Mouse (Mus musculus) kidney, embryonic 15.5 days (tissue): ENCODE data around the gene Pkd1l3. TPM values are rescaled to one million over a fixed set of nuclear protein-coding genes. Genes with fewer than 3 reads are reported as not detected.

Experiments
- ATAC-seq: fragments of 200-750 bp; cut with Nextera tagmentation; replicated peaks from 2 replicates; pipeline ENCODE4 v1.8.0; 2017; ENCODE audit warnings: moderate TSS enrichment; ENCODE audit not compliant: low FRiP score
- H3K27ac ChIP-seq: fragments of 300-500 bp; sonication (generic); 2 replicates; pipeline ENCODE4 v1.5.1; 2015; ENCODE audit warnings: mild to moderate bottlenecking, inconsistent platforms
- H3K27me3 ChIP-seq: fragments of 300-500 bp; sonication (generic); 2 replicates; pipeline ENCODE4 v1.6.1; 2015; ENCODE audit warnings: inconsistent platforms
- H3K36me3 ChIP-seq: fragments of 300-500 bp; sonication (generic); 2 replicates; pipeline ENCODE4 v1.6.1; 2015; ENCODE audit warnings: inconsistent platforms
- H3K4me1 ChIP-seq: fragments of 300-500 bp; sonication (generic); 2 replicates; pipeline ENCODE4 v1.6.1; 2015; ENCODE audit warnings: inconsistent platforms
- H3K4me2 ChIP-seq: fragments of 300-500 bp; sonication (generic); 2 replicates; pipeline ENCODE4 v1.6.1; 2015; ENCODE audit warnings: moderate library complexity, mild to moderate bottlenecking, inconsistent platforms
- H3K4me3 ChIP-seq: fragments of 300-500 bp; sonication (generic); replicated peaks from 2 replicates; pipeline ENCODE4 v1.5.1; 2015; ENCODE audit warnings: mild to moderate bottlenecking, inconsistent platforms
- H3K9ac ChIP-seq: fragments of 300-500 bp; sonication (generic); 2 replicates; pipeline ENCODE4 v1.6.1; 2015; ENCODE audit warnings: mild to moderate bottlenecking, inconsistent platforms
- H3K9me3 ChIP-seq: fragments of 300-500 bp; sonication (generic); replicated peaks from 2 replicates; pipeline ENCODE4 v1.6.1; 2016; ENCODE audit warnings: inconsistent platforms
- WGBS: fragments of 180-500 bp; shearing (Covaris S2); methylation state at CpG from one replicate; pipeline ENCODE4 v1.1.7; 2015; ENCODE audit warnings: mixed read lengths; 5-methylcytosine and 5-hydroxymethylcytosine counted together
- polyA plus RNA-seq: library from polyadenylated mRNA; unstranded; fragments of >200 nt; fragmentation: Nextera tagmentation; extraction: Ambion mirVana; gene quantifications from 2 replicates; pipeline ENCODE4 v1.2.1, GENCODE M21; 2015

Pkd1l3 gene
- polyA plus RNA-seq, 1 experiment from 2014 or later, result 0.09 TPM

GRCm38 (mm10) chr8:109706076-109706873, 92.0 kb downstream of the Pkd1l3 start:
- Histone ChIP-seq H3K9ac (peak overlapping the region; percentile 93), H3K27me3 (peaks cover 4% of the 10 kb centered on the region; the same call in 1 of the 2 replicates), H3K9me3 (no peaks in the 10 kb centered on the region), H3K4me3 (peak overlapping the region; percentile 73), H3K36me3 (peaks cover 38% of the 10 kb centered on the region), H3K4me2 (peak overlapping the region; percentile 91), H3K4me1 (peaks cover 25% of the 10 kb centered on the region), H3K27ac (peak overlapping the region; percentile 93)
- WGBS, result under 1% methylated on average over 26 of the region's 30 CpGs
- ATAC-seq, result peak; percentile 57

- H3K9ac ChIP-seq, result no peak overlapping the region; the same call in 1 of the 2 replicates
- H3K36me3 ChIP-seq, result peaks cover 44% of the 10 kb centered on the region
- H3K9me3 ChIP-seq, result no peaks in the 10 kb centered on the region
- 15% methylated on average over 2 of the region's 2 CpGs for WGBS
- H3K4me2 ChIP-seq, result peak overlapping the region; percentile 91
- H3K4me1 ChIP-seq, result peaks cover 25% of the 10 kb centered on the region
- H3K27me3 ChIP-seq, result peaks cover 4% of the 10 kb centered on the region; the same call in 1 of the 2 replicates
- H3K4me3 ChIP-seq, result peak overlapping the region; percentile 73
- H3K27ac ChIP-seq, result peak overlapping the region; percentile 93
- 0 out of 2 replicates have a peak, but pooled peaks have one; percentile 49 for ATAC-seq
Measured at GRCm38 (mm10) chr8:109706874-109707237, 92.5 kb downstream of the Pkd1l3 start.

- no peak for ATAC-seq
- H3K4me2 ChIP-seq, result no peak overlapping the region
- 93% methylated on average over 4 of the region's 4 CpGs for WGBS
- H3K27ac ChIP-seq, result no peak overlapping the region
- peaks cover 55% of the 10 kb centered on the region for H3K36me3 ChIP-seq
- H3K4me3 ChIP-seq, result no peak overlapping the region
- H3K4me1 ChIP-seq, result peaks cover 25% of the 10 kb centered on the region
- peaks cover under 1% of the 10 kb centered on the region; the same call in 1 of the 2 replicates for H3K27me3 ChIP-seq
- H3K9ac ChIP-seq, result no peak overlapping the region
- no peaks in the 10 kb centered on the region for H3K9me3 ChIP-seq
Measured at GRCm38 (mm10) chr8:109707921-109708320, 93.6 kb downstream of the Pkd1l3 start.

GRCm38 (mm10) chr8:109712521-109712920, 98.2 kb downstream of the Pkd1l3 start:
- H3K27me3 ChIP-seq, result no peaks in the 10 kb centered on the region
- WGBS, result 100% methylated on average over 1 of the region's 1 CpGs
- H3K9me3 ChIP-seq, result no peaks in the 10 kb centered on the region
- ATAC-seq, result no peak
- H3K4me1 ChIP-seq, result peaks cover 5% of the 10 kb centered on the region
- no peak overlapping the region for H3K4me3 ChIP-seq
- peaks cover 96% of the 10 kb centered on the region for H3K36me3 ChIP-seq
- H3K4me2 ChIP-seq, result no peak overlapping the region
- H3K27ac ChIP-seq, result no peak overlapping the region
- no peak overlapping the region for H3K9ac ChIP-seq

GRCm38 (mm10) chr8:109714961-109715360, 100.6 kb downstream of the Pkd1l3 start:
- Histone ChIP-seq H3K27me3 (no peaks in the 10 kb centered on the region), H3K27ac (no peak overlapping the region), H3K9ac (no peak overlapping the region), H3K4me1 (no peaks in the 10 kb centered on the region), H3K9me3 (no peaks in the 10 kb centered on the region), H3K4me3 (no peak overlapping the region), H3K4me2 (no peak overlapping the region), H3K36me3 (peaks cover 96% of the 10 kb centered on the region)
- no peak for ATAC-seq
- WGBS, result 91% methylated on average over 5 of the region's 5 CpGs

Other genes with a start within 250 kb of the Pkd1l3 start
- 0.08 and 0.10 TPM in 2 replicates for gene Pmfbp1, start 120.5 kb upstream of the Pkd1l3 start, polyA plus RNA-seq
- 24.0 and 25.7 TPM in 2 replicates for gene Dhx38, start 48.7 kb upstream of the Pkd1l3 start, polyA plus RNA-seq
- 25.4 and 26.7 TPM in 2 replicates for gene Txnl4b, start 48.6 kb upstream of the Pkd1l3 start, polyA plus RNA-seq
- 5.7 and 6.0 TPM in 2 replicates for gene Hp, start 35.3 kb upstream of the Pkd1l3 start, polyA plus RNA-seq
- 42.0 and 50.2 TPM in 2 replicates for gene Dhodh, start 5.8 kb upstream of the Pkd1l3 start, polyA plus RNA-seq
- 136 and 141 TPM in 2 replicates for gene Ist1, start 78.7 kb downstream of the Pkd1l3 start, polyA plus RNA-seq
- 28.1 and 31.6 TPM in 2 replicates for gene Zfp821, start 91.0 kb downstream of the Pkd1l3 start, polyA plus RNA-seq
- gene Atxn1l, start 123.2 kb downstream of the Pkd1l3 start, polyA plus RNA-seq, result 7.3 and 7.9 TPM in 2 replicates
- gene Ap1g1, start 164.0 kb downstream of the Pkd1l3 start, polyA plus RNA-seq, result 45.4 TPM in 2 replicates